Mouse (Mus musculus) small intestine, adult 2 months (tissue): Measurements from ENCODE around the gene 4933417A18Rik. TPM values are rescaled to one million over a fixed set of nuclear protein-coding genes. Genes with fewer than 3 reads are reported as not detected.
"Not testable (repeated sequence)": the region's sequence is repeated elsewhere in the genome, so short reads cannot be mapped to it uniquely, and the experiment has no call there.

Source experiments
- H3K27ac ChIP-seq: fragments of 200-500 bp; 2 replicates; pipeline ENCODE4 v1.5.1; 2012; ENCODE audit warnings: low read depth, low read length, control low read depth, inconsistent platforms; ENCODE audit not compliant: insufficient read depth
- H3K27me3 ChIP-seq: fragments of 200-500 bp; 2 replicates; pipeline ENCODE4 v1.6.1; 2012; ENCODE audit warnings: mild to moderate bottlenecking, moderate library complexity, low read length, inconsistent platforms; ENCODE audit not compliant: control insufficient read depth, insufficient read depth
- H3K36me3 ChIP-seq: fragments of 200-500 bp; 2 replicates; pipeline ENCODE4 v1.6.1; 2012; ENCODE audit warnings: mild to moderate bottlenecking, low read length, control low read depth, inconsistent platforms; ENCODE audit not compliant: control insufficient read depth, insufficient read depth
- H3K4me1 ChIP-seq: fragments of 200-500 bp; 2 replicates; pipeline ENCODE4 v1.6.1; 2012; ENCODE audit warnings: low read length, inconsistent platforms, mixed read lengths; ENCODE audit not compliant: control insufficient read depth, insufficient read depth, insufficient read length
- H3K4me3 ChIP-seq: fragments of 200-500 bp; 2 replicates; pipeline ENCODE4 v1.5.1; 2012; ENCODE audit warnings: low read depth, mild to moderate bottlenecking, control low read depth, inconsistent platforms, low read length, moderate library complexity
- CTCF ChIP-seq: fragments of 200-500 bp; IDR thresholded peaks from 2 replicates; pipeline ENCODE4 v1.5.1; 2012; ENCODE audit warnings: low read depth, mild to moderate bottlenecking, control low read depth, inconsistent platforms, low read length, moderate library complexity, mixed read lengths; ENCODE audit not compliant: insufficient replicate concordance, insufficient read length; ENCODE audit errors: extremely low read depth
- POLR2A ChIP-seq: fragments of 200-500 bp; IDR thresholded peaks from 2 replicates; pipeline ENCODE4 v1.6.1; 2012; ENCODE audit warnings: low read depth, mild to moderate bottlenecking, control low read depth, inconsistent platforms, low read length, moderate library complexity
- WGBS: fragments of 180-500 bp; shearing (Covaris S2); methylation state at CpG from one replicate; pipeline ENCODE4 v1.1.7; 2018; 5-methylcytosine and 5-hydroxymethylcytosine counted together
- polyA plus RNA-seq: library from polyadenylated mRNA; depleted of rRNA; stranded (reverse); fragments of >200 nt; gene quantifications from 2 replicates; pipeline ENCODE4 v1.2.3, GENCODE M21; 2012

4933417A18Rik gene
- polyA plus RNA-seq, 1 experiment, result not detected

DNA sequence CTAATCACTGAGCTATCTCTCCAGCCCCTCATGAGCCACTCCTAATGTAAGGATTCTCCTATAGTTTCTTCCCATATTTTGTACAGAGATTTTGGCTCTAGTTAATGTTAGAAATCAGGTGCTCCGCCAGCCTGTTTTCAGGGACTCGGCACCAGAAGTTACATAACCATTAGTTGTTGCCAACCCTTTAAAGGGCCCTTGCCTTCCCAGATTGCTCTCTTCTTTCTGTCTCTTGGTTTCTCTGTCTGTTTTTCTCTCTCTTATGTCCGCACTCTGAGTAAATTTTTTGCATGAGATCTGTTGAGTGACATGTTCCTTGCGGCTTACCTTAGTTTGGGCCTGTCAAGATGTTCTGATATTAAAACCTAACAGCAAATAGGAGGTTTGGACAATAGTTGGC lies 51.9 kb downstream of the 4933417A18Rik start:
- no peak overlapping the region for H3K4me3 ChIP-seq
- no peaks in the 10 kb centered on the region for H3K27me3 ChIP-seq
- 85% methylated on average over 4 of the region's 4 CpGs for WGBS
- peaks cover 33% of the 10 kb centered on the region for H3K36me3 ChIP-seq
- H3K4me1 ChIP-seq, result no peaks in the 10 kb centered on the region
- TF ChIP-seq POLR2A, result no peak
- no peak for TF ChIP-seq CTCF
- H3K27ac ChIP-seq, result no peak overlapping the region

GRCm38 (mm10) chr13:34977410-34977809 lies 53.2 kb downstream of the 4933417A18Rik start:
- Histone ChIP-seq H3K4me3 (no peak overlapping the region), H3K36me3 (peaks cover 40% of the 10 kb centered on the region), H3K27ac (no peak overlapping the region), H3K27me3 (no peaks in the 10 kb centered on the region), H3K4me1 (no peaks in the 10 kb centered on the region)
- no peak for TF ChIP-seq CTCF
- no peak for TF ChIP-seq POLR2A
- 91% methylated on average over 3 of the region's 3 CpGs for WGBS

GRCm38 (mm10) chr13:34978635-34979034 lies 54.4 kb downstream of the 4933417A18Rik start:
- 84% methylated on average over 5 of the region's 5 CpGs for WGBS
- H3K27me3 ChIP-seq, H3K27ac ChIP-seq, H3K4me1 ChIP-seq, H3K4me3 ChIP-seq: not testable (repeated sequence)
- peaks cover 41% of the 10 kb centered on the region for H3K36me3 ChIP-seq

DNA sequence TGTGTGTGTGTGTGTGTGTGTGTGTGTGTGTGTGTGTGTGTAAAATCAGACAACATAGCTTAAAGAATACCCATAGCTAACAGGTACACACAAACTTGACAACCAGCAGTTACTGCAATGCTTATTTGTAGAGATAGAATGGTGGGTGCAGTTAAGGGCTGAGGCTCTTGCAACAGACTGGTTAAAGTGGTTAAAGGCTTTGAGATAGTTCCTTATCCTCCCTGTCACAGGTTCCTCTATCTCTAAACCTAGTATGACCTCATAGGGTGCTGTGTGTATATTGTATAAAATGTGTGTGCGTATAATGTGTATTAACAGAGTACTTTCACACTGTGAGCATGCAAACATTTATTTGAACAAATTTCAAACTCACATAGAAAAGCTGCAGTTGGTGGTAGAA lies 59.3 kb downstream of the 4933417A18Rik start:
- not testable (repeated sequence) for H3K4me3 ChIP-seq, H3K27me3 ChIP-seq, H3K27ac ChIP-seq, H3K4me1 ChIP-seq
- peaks cover 58% of the 10 kb centered on the region for H3K36me3 ChIP-seq
- WGBS, result 91% methylated on average over 1 of the region's 1 CpGs

DNA sequence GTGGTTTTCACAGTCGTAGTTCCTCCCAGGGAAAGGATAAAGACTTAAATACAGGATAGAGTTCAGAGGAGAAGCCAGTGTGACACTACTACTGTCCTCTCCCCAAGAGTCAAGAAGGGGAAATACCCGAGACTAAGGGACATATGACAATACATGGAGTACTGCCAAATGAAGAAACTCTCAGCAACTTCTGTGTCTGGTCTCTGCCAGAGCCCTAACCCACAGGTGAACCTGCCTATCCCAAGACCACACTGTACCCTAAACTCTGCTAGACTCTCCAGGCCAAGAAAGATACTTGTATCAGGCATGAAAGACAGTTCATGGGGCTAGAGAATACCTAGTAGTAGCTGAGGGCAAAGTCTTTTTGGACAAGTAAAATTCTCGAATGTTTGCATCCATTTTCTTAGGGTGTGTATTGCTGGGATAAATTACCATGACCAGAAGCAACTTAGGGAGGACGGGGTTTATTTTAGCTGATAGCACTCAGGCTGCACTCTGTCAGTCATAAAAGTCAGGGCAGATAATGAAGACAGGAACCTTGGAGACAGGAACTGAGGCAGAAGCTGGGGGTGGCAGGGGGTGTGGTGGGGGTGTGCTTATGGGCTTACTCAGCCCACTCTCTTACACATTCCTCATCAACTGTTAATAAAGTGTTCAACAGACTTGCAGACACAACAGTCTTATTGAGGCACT lies 67.5 kb downstream of the 4933417A18Rik start:
- Histone ChIP-seq H3K4me3 (no peak overlapping the region), H3K27me3 (no peaks in the 10 kb centered on the region), H3K36me3 (peaks cover 29% of the 10 kb centered on the region), H3K4me1 (peaks cover 14% of the 10 kb centered on the region; the same call in 1 of the 2 replicates), H3K27ac (no peak overlapping the region)
- 46% methylated on average over 4 of the region's 4 CpGs for WGBS
- no peak for TF ChIP-seq POLR2A
- no peak for TF ChIP-seq CTCF

GRCm38 (mm10) chr13:34993085-34993484 lies 68.9 kb downstream of the 4933417A18Rik start:
- 49% methylated on average over 4 of the region's 4 CpGs for WGBS
- TF ChIP-seq CTCF, result no peak
- no peak for TF ChIP-seq POLR2A
- no peak overlapping the region for H3K27ac ChIP-seq
- no peaks in the 10 kb centered on the region for H3K27me3 ChIP-seq
- peaks cover 17% of the 10 kb centered on the region for H3K36me3 ChIP-seq
- no peak overlapping the region; the same call in 1 of the 2 replicates for H3K4me3 ChIP-seq
- peaks cover 14% of the 10 kb centered on the region; the same call in 1 of the 2 replicates for H3K4me1 ChIP-seq

- peaks cover 14% of the 10 kb centered on the region for H3K36me3 ChIP-seq
- no peaks in the 10 kb centered on the region for H3K27me3 ChIP-seq
- H3K4me1 ChIP-seq, result peaks cover 14% of the 10 kb centered on the region; the same call in 1 of the 2 replicates
- peak overlapping the region; percentile 90 for H3K27ac ChIP-seq
- peak overlapping the region; percentile 90 for H3K4me3 ChIP-seq
- WGBS, result under 1% methylated on average over 22 of the region's 22 CpGs
- TF ChIP-seq CTCF (no peak), POLR2A (no peak)
Observed at GRCm38 (mm10) chr13:34993595-34993982, 69.4 kb downstream of the 4933417A18Rik start.
